Mouse (Mus musculus) limb, embryonic 11.5 days (tissue): ENCODE data around the gene Ucn2. TPM values are rescaled to one million over a fixed set of nuclear protein-coding genes. Genes with fewer than 3 reads are reported as not detected.

Experiments used
- ATAC-seq: fragments of 200-750 bp; cut with Nextera tagmentation; 2 replicates; pipeline ENCODE4 v1.8.0; 2017; ENCODE audit warnings: low read depth; ENCODE audit not compliant: insufficient number of reproducible peaks, low FRiP score, low TSS enrichment
- DNase-seq: peaks from one replicate; pipeline ENCODE4 v3.0.0-alpha.2; 2015; ENCODE audit warnings: low spot score
- H3K27ac ChIP-seq: fragments of 300-500 bp; sonication (generic); replicated peaks from 2 replicates; pipeline ENCODE4 v1.5.1; 2014; ENCODE audit warnings: low read depth, mild to moderate bottlenecking, low read length
- H3K27me3 ChIP-seq: fragments of 300-500 bp; sonication (generic); 2 replicates; pipeline ENCODE4 v1.6.1; 2014; ENCODE audit warnings: mild to moderate bottlenecking, low read length, mixed read lengths; ENCODE audit not compliant: control insufficient read depth, insufficient read depth
- H3K36me3 ChIP-seq: fragments of 300-500 bp; sonication (generic); 2 replicates; pipeline ENCODE4 v1.6.1; 2014; ENCODE audit warnings: mild to moderate bottlenecking, low read length, moderate library complexity, mixed read lengths; ENCODE audit not compliant: control insufficient read depth, insufficient read depth
- H3K4me1 ChIP-seq: fragments of 300-500 bp; sonication (generic); 2 replicates; pipeline ENCODE4 v1.6.1; 2014; ENCODE audit warnings: low read length, mixed read lengths; ENCODE audit not compliant: control insufficient read depth, insufficient read depth
- H3K4me2 ChIP-seq: fragments of 300-500 bp; sonication (generic); 2 replicates; pipeline ENCODE4 v1.6.1; 2014; ENCODE audit warnings: low read depth, mild to moderate bottlenecking, moderate library complexity; ENCODE audit not compliant: severe bottlenecking
- H3K4me3 ChIP-seq: fragments of 300-500 bp; sonication (generic); 2 replicates; pipeline ENCODE4 v1.5.1; 2014; ENCODE audit warnings: low read depth, low read length
- H3K9ac ChIP-seq: fragments of 300-500 bp; sonication (generic); 2 replicates; pipeline ENCODE4 v1.6.1; 2014; ENCODE audit warnings: mild to moderate bottlenecking, low read length
- H3K9me3 ChIP-seq: fragments of 300-500 bp; sonication (generic); 2 replicates; pipeline ENCODE4 v1.6.1; 2016; ENCODE audit warnings: low read length; ENCODE audit not compliant: control insufficient read depth
- WGBS: fragments of 180-500 bp; shearing (Covaris S2); extraction: QIAGEN DNeasy Blood & Tissue Kit; methylation state at CpG from one replicate; pipeline ENCODE4 v1.1.7; 2014; 5-methylcytosine and 5-hydroxymethylcytosine counted together
- polyA plus RNA-seq: library from polyadenylated mRNA; unstranded; fragments of >200 nt; fragmentation: Nextera tagmentation; extraction: Ambion mirVana; gene quantifications from 2 replicates; pipeline ENCODE4 v1.2.1, GENCODE M21; 2014

Gene Ucn2
- polyA plus RNA-seq, 1 experiment from 2014 or later: not detected

GRCm38 (mm10) chr9:108998287-108999166 is 12.7 kb downstream of the Ucn2 start:
- Histone ChIP-seq H3K27ac (no peak overlapping the region), H3K4me2 (no peak overlapping the region), H3K9me3 (no peaks in the 10 kb centered on the region), H3K9ac (no peak overlapping the region), H3K36me3 (no peaks in the 10 kb centered on the region), H3K4me1 (0 out of 2 replicates have a peak, but pooled peaks cover 10% of the 10 kb centered on the region), H3K4me3 (no peak overlapping the region), H3K27me3 (no peaks in the 10 kb centered on the region)
- 82% methylated on average over 19 of the region's 19 CpGs for WGBS
- no peak for DNase-seq
- no peak for ATAC-seq

- WGBS: 79% methylated on average over 4 of the region's 4 CpGs
- H3K4me2 ChIP-seq: no peak overlapping the region
- H3K9me3 ChIP-seq: no peaks in the 10 kb centered on the region
- H3K4me3 ChIP-seq: no peak overlapping the region
- no peak overlapping the region for H3K27ac ChIP-seq
- no peaks in the 10 kb centered on the region for H3K36me3 ChIP-seq
- DNase-seq (no peak), ATAC-seq (no peak)
- H3K27me3 ChIP-seq: no peaks in the 10 kb centered on the region
- H3K9ac ChIP-seq: no peak overlapping the region
- 0 out of 2 replicates have a peak, but pooled peaks cover 10% of the 10 kb centered on the region for H3K4me1 ChIP-seq
Observed at GRCm38 (mm10) chr9:108999167-108999526, 13.3 kb downstream of the Ucn2 start.

DNA sequence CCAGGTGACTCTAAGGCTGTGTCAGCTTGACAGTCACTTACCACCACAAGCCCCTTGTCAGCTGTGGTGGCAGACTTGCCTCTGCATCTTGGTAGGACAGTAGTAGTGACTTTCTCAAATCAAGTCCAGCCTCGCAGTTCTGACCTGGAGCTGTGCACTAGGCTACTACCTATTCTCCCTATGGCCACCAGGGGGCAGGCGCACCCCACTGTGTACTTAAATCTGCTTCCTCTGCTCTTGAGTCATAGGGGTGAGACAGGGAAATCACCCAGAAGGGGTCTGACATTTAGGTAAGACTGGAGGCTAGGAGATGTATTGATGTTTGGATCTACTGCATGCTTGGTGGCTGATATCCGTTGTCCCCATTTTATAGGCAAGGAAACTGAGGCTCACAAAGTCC is 14.9 kb downstream of the Ucn2 start:
- WGBS: 6% methylated on average over 3 of the region's 3 CpGs
- Histone ChIP-seq H3K9me3 (no peaks in the 10 kb centered on the region), H3K27me3 (no peaks in the 10 kb centered on the region), H3K27ac (no peak overlapping the region), H3K4me3 (no peak overlapping the region), H3K4me1 (0 out of 2 replicates have a peak, but pooled peaks cover 3% of the 10 kb centered on the region), H3K36me3 (no peaks in the 10 kb centered on the region), H3K4me2 (no peak overlapping the region), H3K9ac (no peak overlapping the region)
- 0 out of 2 replicates have a peak, but pooled peaks have one; percentile 49 for ATAC-seq
- peak; percentile 72 for DNase-seq

DNA sequence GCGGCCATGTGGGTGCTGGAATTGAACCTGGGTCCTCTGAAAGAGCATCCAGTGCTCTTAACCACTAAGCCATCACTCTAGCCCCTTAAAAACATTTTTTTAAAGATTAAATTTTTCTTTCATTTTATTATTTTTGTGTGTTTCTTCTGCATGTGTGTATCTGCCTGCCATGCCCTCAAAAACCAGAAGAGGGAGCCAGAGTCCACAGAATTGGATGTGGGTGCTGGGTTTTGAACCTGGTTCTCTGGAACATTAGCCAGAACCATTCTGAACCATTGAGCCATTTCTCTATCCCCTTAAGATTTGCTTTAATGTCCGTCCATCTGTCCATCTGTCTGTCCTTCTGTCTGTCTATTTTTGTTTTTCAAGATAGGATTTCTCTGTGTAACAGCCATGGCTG is 17.4 kb downstream of the Ucn2 start:
- WGBS: 49% methylated on average over 2 of the region's 2 CpGs

DNA sequence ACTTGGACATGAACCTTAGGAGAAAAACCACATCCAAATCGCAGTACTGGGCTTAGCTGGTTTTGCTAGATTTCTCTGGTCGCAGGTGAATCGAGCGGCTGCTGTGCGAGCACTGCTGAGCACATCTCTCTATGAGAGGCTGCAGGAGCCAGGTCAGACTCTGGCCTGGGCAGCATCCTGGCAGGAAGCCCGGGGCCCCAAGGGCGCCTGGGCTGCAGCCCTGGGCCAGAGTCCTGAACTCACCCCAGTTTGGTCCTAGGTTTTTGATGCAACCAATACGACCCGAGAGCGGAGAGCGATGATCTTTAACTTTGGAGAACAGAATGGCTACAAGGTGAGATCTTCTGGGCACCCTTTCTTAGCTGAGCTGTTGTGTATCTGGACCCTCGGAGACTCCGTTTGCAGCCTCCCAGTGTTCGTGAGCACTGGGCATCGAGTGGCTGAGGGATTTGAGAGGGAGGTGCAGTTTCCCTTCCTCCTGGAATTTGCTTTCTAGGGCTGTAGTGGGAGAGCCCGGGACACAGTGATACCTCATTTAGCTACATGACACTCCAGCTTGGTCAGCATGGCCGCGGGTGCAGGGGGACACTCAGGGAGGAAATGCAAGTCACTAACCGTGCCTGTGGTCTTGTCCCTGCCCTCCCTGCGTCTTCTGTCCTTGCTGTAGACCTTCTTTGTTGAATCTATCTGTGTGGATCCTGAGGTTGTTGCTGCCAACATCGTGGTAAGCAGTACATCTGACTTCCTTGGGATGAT is 21.4 kb downstream of the Ucn2 start:
- ATAC-seq (no peak), DNase-seq (no peak)
- Histone ChIP-seq H3K9me3 (no peaks in the 10 kb centered on the region), H3K4me1 (peaks cover 8% of the 10 kb centered on the region; the same call in 1 of the 2 replicates), H3K4me2 (no peak overlapping the region), H3K36me3 (no peaks in the 10 kb centered on the region), H3K27me3 (no peaks in the 10 kb centered on the region), H3K4me3 (no peak overlapping the region), H3K27ac (no peak overlapping the region), H3K9ac (no peak overlapping the region)
- 86% methylated on average over 21 of the region's 21 CpGs for WGBS

More for the DNA sequence above, 17.4 kb downstream of the Ucn2 start:
- no peaks in the 10 kb centered on the region for H3K9me3 ChIP-seq
- H3K27ac ChIP-seq: no peak overlapping the region
- no peak overlapping the region for H3K9ac ChIP-seq
- no peaks in the 10 kb centered on the region for H3K27me3 ChIP-seq
- no peaks in the 10 kb centered on the region for H3K36me3 ChIP-seq
- H3K4me2 ChIP-seq: no peak overlapping the region
- DNase-seq (peak; percentile 76), ATAC-seq (no peak)
- H3K4me1 ChIP-seq: no peaks in the 10 kb centered on the region
- no peak overlapping the region for H3K4me3 ChIP-seq

DNA sequence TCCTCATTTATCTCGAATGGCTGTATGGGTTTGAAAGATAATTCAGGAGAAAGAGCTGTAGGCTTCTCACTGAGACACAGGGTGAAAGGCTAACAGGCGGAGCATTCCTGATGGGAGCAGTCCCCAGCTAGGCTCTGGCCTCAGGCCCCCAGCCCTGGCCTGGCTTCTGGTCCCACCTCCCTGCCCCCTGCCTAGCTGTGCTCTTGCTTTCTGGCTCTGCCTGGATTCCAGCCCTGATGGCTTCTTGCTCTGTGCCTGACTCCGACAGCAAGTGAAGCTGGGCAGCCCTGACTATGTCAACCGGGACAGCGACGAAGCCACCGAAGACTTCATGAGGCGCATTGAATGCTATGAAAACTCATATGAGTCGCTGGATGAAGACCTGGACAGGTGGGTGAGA is 22.3 kb downstream of the Ucn2 start:
- ATAC-seq: no peak
- DNase-seq: no peak
- 90% methylated on average over 9 of the region's 9 CpGs for WGBS
- Histone ChIP-seq H3K4me3 (no peak overlapping the region), H3K4me1 (peaks cover 8% of the 10 kb centered on the region; the same call in 1 of the 2 replicates), H3K9me3 (no peaks in the 10 kb centered on the region), H3K4me2 (no peak overlapping the region), H3K27me3 (no peaks in the 10 kb centered on the region), H3K27ac (no peak overlapping the region), H3K9ac (no peak overlapping the region), H3K36me3 (no peaks in the 10 kb centered on the region)

GRCm38 (mm10) chr9:109008994-109009635 is 23.3 kb downstream of the Ucn2 start:
- H3K27ac ChIP-seq: no peak overlapping the region
- ATAC-seq: no peak
- no peaks in the 10 kb centered on the region for H3K9me3 ChIP-seq
- no peak overlapping the region for H3K4me3 ChIP-seq
- no peak for DNase-seq
- peaks cover 8% of the 10 kb centered on the region; the same call in 1 of the 2 replicates for H3K4me1 ChIP-seq
- no peaks in the 10 kb centered on the region for H3K36me3 ChIP-seq
- no peaks in the 10 kb centered on the region for H3K27me3 ChIP-seq
- H3K9ac ChIP-seq: no peak overlapping the region
- WGBS: 66% methylated on average over 9 of the region's 10 CpGs
- H3K4me2 ChIP-seq: no peak overlapping the region

DNA sequence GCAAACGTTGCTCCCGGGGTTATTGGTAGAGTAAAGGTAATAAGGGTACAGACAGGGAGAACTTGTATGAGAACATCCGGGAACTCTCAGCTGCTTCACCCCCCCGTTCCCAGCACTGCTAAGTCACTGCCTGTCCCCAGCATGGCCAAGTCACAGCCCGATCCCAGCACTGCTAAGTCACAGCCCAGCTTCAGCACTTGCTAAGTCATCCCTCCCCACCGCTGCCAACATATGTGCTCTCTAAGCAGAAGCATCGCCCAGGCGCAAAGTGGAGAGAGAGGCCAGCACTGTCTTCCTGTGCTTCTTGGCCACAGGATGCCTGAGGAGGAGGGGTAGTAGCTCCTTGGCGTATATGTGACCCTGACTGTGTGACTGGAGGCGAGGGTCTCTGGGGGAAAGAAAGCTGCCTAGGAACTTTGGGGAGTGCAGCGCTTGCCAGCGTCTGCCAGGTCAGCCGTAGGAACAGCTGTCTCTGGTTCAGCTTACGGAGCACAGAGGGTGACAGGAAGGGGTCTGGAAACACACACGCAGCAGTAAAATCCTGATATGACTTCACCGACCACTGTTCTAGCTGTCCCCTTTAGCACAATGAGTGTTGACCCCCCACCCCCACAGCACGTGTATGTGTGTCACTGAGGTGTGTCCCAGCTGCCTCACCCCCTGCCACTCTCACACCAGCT is 24.0 kb downstream of the Ucn2 start:
- ATAC-seq (peak; percentile 23; the same call in 1 of the 2 replicates), DNase-seq (no peak)

More for the DNA sequence above, 24.0 kb downstream of the Ucn2 start:
- Histone ChIP-seq H3K4me3 (no peak overlapping the region), H3K4me2 (no peak overlapping the region), H3K9ac (no peak overlapping the region; the same call in 1 of the 2 replicates), H3K9me3 (no peaks in the 10 kb centered on the region), H3K27ac (no peak overlapping the region), H3K4me1 (peaks cover 8% of the 10 kb centered on the region; the same call in 1 of the 2 replicates), H3K36me3 (no peaks in the 10 kb centered on the region), H3K27me3 (no peaks in the 10 kb centered on the region)
- WGBS: 37% methylated on average over 17 of the region's 17 CpGs
